Mouse (Mus musculus): ENCODE data around the gene Itch.
"Not testable (repeated sequence)": the region's sequence is repeated elsewhere in the genome, so short reads cannot be mapped to it uniquely, and the experiment has no call there.

The Itch gene

DNA sequence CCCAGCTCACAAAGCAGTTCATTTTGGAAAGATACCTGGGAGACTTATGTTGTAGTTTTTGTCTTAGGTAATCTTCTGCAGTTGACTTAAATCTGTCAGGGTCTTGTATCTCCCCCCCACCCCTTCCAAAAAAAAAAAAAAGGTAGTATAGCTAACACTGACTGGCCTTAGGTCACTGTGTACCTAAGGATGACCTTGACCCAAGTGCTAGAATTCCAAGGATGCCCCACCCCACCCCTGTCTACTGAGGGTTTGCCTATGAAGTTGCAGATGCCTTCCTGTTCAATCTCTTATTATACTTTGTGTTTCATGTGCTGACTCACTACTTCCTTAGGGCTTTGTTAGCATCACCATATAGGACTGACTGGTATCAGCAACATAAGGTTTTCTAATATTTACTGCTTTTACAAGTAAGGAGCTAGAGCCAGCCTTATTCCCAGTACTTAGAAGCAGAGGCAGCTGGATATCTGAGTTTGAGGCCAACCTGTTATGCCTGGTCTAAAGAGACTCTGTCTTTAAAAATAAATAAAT lies 8.8 kb downstream of the Itch start:
- in situ Hi-C loops (cut with MboI) = no loop called here

DNA sequence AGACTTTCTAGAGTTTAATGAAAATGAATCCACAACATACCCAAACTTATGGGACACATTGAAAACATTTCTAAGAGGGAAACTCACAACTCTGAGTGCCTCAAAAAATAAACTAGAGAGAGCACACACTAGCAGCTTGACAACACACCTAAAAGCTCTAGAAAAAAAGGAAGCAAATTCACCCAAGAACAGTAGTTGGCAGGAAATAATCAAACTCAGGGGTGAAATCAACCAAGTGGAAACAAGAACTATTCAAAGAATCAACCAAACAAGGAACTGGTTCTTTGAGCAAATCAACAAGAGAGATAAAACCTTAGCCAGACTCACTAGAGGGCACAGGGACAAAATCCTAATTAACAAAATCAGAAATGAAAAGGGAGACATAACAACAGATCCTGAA lies 16.0 kb downstream of the Itch start:
- in situ Hi-C loops (cut with MboI) = not testable (repeated sequence)

DNA sequence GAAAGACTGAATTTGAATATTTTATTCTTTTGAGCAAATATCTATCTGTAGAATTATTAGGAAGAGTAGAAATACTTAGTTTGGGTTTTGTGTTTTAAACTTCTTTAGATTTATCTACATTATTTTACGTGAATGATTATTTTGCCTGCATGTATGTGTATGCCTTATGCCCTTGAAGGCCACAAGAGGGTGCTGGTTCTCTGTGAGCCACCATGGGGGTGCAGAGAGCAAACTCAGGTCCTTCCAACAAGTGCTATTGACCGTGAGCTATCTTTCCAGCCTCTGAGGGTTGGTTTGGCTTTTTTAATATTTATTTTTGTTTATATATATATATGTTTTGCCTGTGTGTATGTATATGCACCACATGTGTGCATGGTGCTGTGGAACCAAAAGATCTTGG lies 74.1 kb downstream of the Itch start:
- in situ Hi-C loops (cut with MboI) = no loop called here

DNA sequence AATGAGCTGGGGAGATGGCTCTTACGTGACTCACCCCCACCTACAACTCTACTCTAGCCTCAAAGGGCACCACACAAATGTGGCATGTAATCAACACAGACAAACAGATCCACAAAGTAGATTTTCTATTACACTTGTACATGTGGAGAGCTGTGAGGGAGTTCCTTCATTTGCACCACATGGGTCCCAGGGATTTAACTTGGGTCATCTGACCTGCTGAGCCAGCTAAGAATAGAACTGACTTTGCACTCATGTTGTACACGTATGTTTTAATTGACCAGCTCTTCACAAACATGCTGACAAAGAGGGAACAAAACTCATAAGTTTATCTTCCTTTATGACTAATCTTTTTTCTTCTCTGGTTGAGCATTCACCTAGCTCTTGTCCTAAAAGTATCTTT lies 89.8 kb downstream of the Itch start:
- in situ Hi-C loops (cut with MboI) = no loop called here

DNA sequence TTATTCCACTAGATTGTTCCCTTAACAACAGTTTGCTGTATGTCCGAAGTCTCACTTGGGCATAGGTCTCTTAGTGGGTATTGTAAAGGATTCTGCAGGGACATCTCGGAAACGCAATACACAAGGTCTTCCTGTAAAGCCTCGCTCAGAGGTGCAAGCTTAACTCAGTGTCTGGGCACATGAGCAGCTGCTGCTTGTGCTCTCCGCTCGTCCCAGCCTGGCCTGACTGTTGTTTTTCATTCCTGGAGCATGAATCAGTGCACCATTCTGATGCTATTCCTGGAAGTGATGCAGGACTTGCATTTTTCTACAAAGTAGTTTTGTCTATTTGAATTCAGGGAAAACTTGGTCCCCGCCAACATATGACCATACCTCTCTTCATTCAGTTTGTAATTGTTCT lies 91.4 kb downstream of the Itch start:
- in situ Hi-C loops (cut with MboI) = no loop called here

DNA sequence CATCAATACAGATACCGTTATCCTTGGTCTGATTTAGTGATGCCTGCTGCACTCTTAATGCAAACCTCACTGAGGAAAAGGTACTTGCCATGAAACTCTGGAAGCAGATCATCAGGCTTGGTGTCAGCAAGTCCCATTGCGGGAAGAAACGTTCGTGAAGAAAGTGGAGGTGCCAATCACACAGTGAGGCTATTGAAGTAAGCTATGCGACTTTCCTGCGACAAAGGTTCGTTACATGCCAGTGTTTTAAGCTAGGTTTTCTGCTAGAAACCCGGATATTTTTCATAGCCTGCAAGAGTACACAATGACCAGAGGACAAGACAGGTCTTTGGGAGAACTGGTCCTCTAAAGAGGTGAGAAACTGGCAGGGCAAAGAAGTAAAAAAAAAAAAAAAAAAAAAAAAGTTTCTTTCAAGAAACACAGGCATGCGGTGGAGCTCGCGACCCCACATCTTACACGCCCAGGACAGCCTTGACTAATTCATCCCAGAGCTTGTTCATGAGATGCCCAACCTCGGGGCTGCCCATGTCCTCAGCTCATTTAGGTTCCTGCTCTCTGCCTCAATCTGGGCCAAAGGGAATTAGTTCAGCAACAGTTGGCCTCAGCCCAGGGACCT lies 102.5 kb downstream of the Itch start:
- in situ Hi-C loops (cut with MboI) = no loop called here

DNA sequence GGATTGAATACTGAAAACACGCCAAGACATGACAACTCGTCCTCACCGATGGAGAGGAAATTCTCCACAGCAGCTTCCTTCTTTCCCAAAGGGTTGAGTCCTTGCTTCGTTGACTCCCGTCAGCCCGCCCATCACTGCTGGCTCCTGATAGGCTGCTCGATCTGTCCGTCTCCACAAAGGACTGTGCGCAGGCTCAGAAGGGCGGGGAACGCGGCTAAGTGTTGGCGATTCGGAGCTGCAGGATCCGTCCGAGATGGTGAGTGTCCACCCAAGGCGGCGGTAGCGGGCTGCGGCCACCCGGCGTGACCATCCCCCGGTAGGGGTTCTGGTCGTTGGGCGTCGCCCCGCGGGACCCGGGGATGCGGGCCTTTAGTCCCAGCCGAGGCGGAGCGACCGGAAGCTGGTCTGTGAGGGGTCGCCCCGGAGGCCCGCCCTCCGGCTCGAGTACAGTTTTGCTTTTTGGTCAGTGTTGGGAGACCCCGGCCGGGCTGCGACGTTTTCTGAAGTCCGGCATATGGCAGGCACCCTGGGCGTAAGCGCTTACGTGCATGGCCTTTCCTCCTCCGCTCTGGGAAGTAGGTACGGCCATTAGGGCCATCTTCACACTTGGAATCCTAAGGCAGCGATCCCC lies 103.2 kb downstream of the Itch start, which contains the start of gene Dynlrb1:
Gene Dynlrb1 (plus strand): TSS at position 172 of the 631 bp plus-strand sequence.
- in situ Hi-C loops (cut with MboI) = no loop called here

DNA sequence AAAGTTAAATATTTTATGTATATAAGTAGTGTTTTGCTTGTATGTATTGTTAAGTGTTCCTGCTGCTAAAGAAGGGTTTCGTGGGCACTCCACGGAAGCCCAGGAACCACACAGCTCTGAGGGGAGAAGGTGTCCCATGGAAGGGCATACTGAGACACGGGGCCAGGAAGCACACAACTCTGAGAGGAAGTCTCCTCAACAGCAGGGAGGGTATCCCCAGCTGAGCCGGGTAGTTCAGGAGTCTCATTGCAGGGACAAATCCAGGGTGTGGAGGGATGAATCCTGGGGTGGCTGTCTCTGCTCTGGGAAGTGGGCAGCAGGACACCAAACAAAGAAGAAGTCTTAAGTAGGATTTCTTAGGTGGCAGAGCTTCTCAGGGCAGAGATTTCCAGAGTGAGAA lies 104.0 kb downstream of the Itch start:
- in situ Hi-C loops (cut with MboI) = no loop called here

DNA sequence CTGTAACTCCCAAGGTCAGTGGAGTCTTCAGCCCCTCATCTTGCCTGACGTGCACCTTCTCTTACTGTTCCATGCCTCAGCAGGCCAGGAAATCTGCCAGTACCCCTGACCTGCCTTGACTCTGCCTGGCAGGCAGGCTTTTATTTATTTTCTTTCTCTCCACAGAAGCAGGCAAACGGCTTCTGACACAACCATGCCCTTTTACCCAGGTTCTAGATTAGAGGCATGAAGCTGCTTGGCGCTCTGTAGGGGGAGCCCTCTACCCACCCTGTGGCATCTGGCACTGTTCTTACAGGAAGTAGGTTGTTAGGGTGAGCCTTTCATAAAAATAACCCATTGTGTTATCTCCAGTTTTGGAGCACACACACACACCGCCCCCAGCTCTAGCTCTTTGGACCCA lies 107.6 kb downstream of the Itch start:
- in situ Hi-C loops (cut with MboI) = no loop called here

DNA sequence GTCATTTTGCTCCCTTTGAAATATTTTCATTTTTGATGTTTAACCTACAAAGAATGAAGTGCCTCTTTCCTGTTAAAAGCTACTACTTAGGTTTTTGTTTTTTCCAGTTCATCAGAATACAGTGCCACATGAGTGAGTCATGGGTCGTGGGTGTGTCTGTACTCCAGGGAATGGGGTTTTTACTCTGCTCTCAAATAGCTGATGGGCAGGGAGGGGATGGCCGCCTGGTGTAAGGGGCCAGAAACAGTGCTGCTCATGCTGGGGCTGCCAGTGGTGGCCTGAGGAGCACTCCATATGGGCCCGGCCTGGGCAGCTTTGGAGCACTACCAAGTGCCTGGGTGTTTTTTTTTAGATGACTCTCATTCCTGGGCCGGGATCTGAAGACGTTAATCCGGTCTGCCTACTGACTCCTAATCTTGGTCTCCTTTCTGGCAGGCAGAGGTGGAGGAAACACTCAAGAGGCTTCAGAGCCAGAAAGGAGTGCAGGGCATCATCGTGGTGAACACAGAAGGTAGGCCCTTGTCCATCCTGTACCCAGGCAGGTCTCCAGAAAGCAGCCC lies 109.1 kb downstream of the Itch start:
- in situ Hi-C loops (cut with MboI) = no loop called here

DNA sequence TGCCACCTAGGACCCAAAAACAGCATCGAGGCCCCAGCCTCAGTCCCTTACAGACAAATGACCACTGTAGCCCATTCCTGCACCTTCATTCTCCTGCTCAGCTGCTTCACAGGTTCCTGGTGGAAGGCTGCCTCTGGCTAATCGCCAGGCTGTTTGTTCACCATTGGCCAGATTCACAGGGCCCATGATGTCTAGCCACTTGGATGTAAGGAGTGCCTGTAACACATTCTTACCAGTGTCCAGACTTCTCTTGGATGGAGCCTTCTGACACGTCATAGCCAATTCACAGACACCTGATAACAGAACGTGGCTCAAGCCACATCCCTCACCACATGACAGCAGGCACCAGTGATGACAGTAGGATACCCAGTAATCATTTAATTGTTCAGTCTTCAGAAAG lies 112.9 kb downstream of the Itch start:
- in situ Hi-C loops (cut with MboI) = no loop called here

DNA sequence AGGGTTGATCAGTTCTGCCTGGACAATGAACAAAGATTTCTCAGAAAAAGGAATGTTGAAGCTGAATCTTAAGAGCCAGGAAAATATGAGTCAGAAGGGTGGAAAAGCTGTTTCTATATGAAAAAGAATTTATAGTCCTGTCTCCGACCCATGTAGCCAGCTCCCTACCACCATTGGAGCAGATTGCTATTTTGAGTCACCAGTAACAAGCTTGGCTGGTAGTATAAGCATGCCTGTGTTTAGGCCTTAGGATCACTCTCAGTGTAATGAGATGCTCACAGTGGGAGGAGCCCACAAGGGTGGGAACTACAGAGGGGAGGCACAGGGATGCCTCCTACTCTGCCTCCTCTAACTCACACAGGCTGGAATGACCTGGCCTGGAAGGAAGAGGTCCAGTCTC lies 114.9 kb downstream of the Itch start:
- in situ Hi-C loops (cut with MboI) = no loop called here

DNA sequence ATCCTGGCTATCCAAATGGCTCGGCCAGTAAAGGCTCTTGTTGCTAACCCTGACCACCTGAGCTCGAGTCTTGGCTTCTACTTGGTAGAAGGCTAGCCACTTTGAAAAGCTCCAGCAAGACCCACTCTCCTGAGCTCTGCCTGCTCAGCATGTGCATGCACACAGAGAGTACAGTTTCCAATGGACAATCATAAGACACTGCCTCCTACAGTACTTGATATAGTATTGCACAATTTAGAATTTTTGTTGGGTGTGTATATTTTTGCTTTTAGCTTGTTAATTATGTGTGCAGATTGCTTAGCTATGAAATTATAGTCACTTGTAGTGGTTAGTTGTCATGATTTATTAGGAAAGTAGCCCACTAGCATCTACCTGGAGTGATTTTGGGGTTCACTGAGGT lies 115.4 kb downstream of the Itch start:
- in situ Hi-C loops (cut with MboI) = no loop called here

DNA sequence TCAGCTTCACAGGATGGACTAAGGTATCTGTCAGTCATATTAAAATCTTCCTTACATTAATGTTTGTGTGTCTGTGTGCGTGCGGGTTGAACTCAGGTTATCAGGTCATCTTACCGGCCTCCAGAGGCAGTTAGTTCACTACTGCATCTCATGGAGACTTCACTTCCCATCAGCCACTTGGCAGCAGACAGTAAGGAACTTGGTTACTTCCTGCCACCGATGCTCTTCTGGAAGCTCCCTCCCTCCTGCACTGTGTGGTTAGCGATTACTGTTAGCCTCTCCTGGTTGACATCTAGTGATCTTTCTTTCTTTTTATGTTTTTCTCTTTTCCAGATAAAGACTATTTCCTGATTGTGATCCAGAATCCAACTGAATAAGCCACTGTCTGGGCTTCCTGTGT lies 116.3 kb downstream of the Itch start:
- in situ Hi-C loops (cut with MboI) = no loop called here

DNA sequence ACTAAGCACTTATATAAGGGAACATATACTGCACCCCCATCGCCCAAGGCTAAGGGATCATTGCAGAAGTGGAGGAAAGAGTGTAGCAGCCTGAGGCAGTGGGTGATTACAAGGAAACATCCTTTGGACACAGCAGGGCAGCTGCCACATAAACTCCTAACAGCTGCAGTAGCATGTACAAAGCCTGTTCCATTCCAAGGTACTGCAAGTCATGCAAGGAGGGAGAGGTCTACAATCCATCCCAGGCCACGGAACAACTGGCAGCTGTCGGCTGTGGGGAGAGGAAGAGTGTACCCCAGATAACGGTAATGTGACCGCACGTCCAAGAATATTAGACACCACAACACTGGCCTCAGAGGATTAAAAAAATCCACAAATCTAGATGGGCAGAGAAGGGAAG lies 132.2 kb downstream of the Itch start:
- in situ Hi-C loops (cut with MboI) = no loop called here

DNA sequence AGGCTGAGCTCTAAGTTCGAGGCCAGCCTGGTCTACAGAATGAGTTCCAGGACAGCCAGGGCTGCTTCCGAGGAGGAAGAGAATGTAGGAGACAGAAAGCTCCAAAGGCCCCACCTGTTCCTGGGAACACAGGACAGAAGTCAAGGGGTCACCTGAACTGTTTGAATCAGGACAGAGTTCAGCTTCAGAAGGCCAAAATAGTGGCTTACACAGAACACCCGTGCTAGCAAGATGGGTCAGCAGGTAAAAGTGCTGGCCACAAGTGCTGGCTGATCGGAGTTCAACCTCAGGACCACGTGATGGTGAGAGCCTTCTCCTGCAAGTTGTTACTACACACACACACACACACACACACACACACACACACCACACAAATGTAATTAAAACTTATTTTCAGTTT lies 133.6 kb downstream of the Itch start:
- in situ Hi-C loops (cut with MboI) = no loop called here

DNA sequence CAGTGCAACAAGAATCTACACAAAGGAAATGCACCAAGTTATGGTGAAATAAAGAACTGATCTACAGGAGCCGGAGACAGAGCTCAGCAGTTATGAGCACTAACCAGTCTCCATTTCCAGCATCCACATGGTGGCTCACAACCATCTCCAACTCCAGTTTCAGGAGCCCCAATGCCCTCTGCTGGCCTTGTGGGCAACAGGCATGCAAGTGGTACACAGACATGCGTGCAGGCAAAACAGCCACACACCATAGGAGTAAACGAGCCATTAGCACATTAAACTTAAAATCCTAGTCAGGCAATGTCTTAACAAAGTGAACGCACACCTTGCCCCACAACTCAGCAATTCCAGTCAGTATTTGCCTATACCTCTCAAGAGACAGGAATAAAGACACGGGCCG lies 138.6 kb downstream of the Itch start:
- in situ Hi-C loops (cut with MboI) = no loop called here

DNA sequence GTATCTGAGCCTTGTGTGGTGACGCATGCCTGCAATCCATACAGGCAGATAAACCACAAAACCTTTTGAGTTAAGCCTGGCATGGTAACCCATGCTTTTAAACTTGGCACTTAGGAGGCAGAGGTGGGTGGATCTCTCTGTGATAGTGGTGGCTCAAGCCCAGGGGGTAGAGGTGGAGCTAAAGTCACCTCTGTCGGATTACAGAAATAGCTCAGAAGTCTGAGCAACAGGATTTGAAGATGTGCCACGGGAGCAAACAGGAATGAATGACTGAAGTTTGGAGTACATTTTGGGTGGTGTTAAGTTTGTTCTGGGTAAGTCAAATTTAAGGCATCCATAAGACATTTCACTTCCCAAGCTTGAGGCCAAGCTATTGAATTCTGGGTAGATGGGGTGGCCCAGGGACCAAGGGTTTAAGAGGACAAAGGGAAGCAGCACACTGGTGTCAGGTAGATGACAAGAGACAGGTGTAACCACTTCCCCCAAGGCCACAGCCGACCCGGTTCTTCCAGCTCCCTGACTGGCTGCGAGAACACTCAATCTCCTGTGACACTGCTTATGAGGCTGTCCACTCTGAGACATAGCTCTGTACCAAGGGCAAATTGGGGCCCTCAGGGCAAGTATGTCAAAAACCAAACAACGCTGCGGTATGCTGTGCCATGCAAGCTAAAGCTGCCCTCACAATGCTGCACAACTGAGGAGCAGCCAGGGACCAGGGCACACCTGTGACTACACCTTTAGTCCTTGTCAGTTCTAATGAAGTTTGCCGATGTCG lies 139.3 kb downstream of the Itch start:
- in situ Hi-C loops (cut with MboI) = no loop called here

DNA sequence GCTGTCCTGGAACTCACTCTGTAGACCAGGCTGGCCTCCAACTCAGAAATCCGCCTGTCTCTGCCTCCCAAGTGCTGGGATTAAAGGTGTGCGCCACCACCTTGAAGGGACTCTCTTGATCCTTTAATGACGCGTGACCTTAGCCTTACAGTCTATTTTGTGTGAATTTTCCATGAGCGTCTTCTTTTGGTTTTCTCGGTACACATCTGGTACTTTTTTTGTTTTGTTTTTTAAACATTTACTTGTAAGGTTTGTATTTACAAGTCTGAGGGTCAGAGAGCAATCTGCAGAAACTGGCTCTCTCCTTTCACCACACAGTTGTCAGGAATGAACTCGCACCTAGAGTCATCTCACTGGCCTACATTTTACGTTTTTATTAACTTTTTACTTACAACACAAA lies 140.3 kb downstream of the Itch start:
- in situ Hi-C loops (cut with MboI) = no loop called here

DNA sequence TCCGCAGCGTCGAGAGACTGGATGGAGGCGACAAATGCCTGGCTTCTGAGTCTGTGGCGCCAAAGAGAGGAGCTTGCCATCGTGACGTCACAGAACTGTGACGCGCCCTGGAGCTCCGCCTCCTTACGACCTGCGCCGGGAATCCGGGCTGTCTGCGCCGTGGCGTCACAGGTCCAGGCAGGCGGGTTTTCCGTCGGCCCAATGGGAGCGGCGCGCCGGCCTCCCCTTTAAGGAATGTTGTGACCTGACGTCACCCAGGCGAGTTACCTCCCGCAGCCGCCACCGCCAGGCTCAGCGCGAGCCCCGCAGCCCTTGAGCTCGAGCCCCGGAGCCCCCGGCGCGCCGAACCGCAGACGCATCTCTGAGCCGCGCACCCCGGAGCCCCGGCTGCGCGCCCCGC lies 142.9 kb downstream of the Itch start, which contains the start of gene Map1lc3a:
Gene Map1lc3a (plus strand): TSS at position 103 of the 400 bp plus-strand sequence.
- in situ Hi-C loops (cut with MboI) = no loop called here
